Mouse (Mus musculus): ENCODE measurements at regions not wholly inside any gene's neighbourhood (a gene's known extent, or its start where the extent isn't known, plus 50 kb on each side); places are given as distances from the start of the nearest gene placed in this dataset.

- ATAC-seq (replicated peaks; ENCODE audit: low read depth, poor library complexity, severe bottlenecking), result no peak
Measured at GRCm38 (mm10) chr15:96752719-96753118, 53.2 kb upstream of the Slc38a2 start.

- no peak for ATAC-seq (replicated peaks; ENCODE audit: low read depth, poor library complexity, severe bottlenecking)
Measured at GRCm38 (mm10) chr15:96752062-96752358, 52.5 kb upstream of the Slc38a2 start.

- no peak for ATAC-seq (replicated peaks; ENCODE audit: low read depth, poor library complexity, severe bottlenecking)
Measured at GRCm38 (mm10) chr15:96751243-96752061, 51.9 kb upstream of the Slc38a2 start.

- no peak for ATAC-seq (replicated peaks; ENCODE audit: low read depth, poor library complexity, severe bottlenecking)
Measured at GRCm38 (mm10) chr15:96749534-96750256, 50.2 kb upstream of the Slc38a2 start.

Measured in common myeloid progenitor, adult 5-6 weeks (primary cell).